Comparison of ENCODE assay signal across 9 mouse cellular contexts in genomic region chr1:156566132-156566531, GRCm38 (mm10). TPM values are rescaled to one million over a fixed set of nuclear protein-coding genes. Genes with fewer than 3 reads are reported as not detected.
DNase-seq lines count a peak whose midpoint lies in the region; ATAC-seq and TF ChIP-seq lines count a peak whose summit lies in the region.
"Had no signal": no experiment of that assay in that cellular context is flagged by ENCODE, and none has a peak within 500 bp of the region (broad histone marks: within the 10 kb centered on the region; RNA-seq: fewer than 3 reads in every experiment).

No protein-coding gene starts in this region.

- peak; percentile 56 for TF ChIP-seq CTCF in bone marrow, adult 2 months (IDR thresholded peaks at IDR 0.05; ENCODE audit: control insufficient read depth, insufficient read depth, low read length)

- DNase-seq in hindbrain, embryonic 11.5 days (ENCODE audit: low spot score) = peak; percentile 25
- DNase-seq in CD4-positive helper T cell, adult 2 months (ENCODE audit: low read depth, low spot score) = peak; percentile 56
- DNase-seq in lung, postnatal 4 days = peak; percentile 26 to 39
- DNase-seq in embryo, embryonic 11 days = no peak
- DNase-seq in midbrain, embryonic 10.5 days (ENCODE audit: low spot score) = no peak

- no peak for ATAC-seq in hindbrain, embryonic 11.5 days (ENCODE audit: low FRiP score)
- no peak for ATAC-seq in hindbrain, embryonic 13.5 days (ENCODE audit: low FRiP score)
- ATAC-seq in monocyte, adult 5-6 weeks (replicated peaks; ENCODE audit: insufficient number of reproducible peaks, low FRiP score, low TSS enrichment, poor library complexity, severe bottlenecking) = no peak

- H3K4me1 ChIP-seq in hindbrain, embryonic 11.5 days (replicated peaks; ENCODE audit: control insufficient read depth, insufficient read depth, low read length) = no peaks in the 10 kb centered on the region
- peaks cover 9% of the 10 kb centered on the region for H3K4me1 ChIP-seq in hindbrain, embryonic 13.5 days (replicated peaks)
- H3K4me1 ChIP-seq in bone marrow, adult 2 months (ENCODE audit: control insufficient read depth, insufficient read depth, low read length) = no peaks in the 10 kb centered on the region; the same call in none of the 2 replicates
- 0 out of 2 replicates have a peak, but pooled peaks cover 2% of the 10 kb centered on the region for H3K4me1 ChIP-seq in midbrain, embryonic 10.5 days

- H3K4me2 ChIP-seq in hindbrain, embryonic 11.5 days (replicated peaks; ENCODE audit: low read depth, low read length) = no peak overlapping the region
- no peak overlapping the region for H3K4me2 ChIP-seq in hindbrain, embryonic 13.5 days
- H3K4me2 ChIP-seq: neural tube, embryonic 13.5 days had no signal

- 98% methylated on average over 3 of the region's 3 CpGs for WGBS in hindbrain, embryonic 11.5 days
- WGBS in hindbrain, embryonic 13.5 days = 95% methylated on average over 3 of the region's 3 CpGs
- WGBS in bone marrow, adult 2 months = 82% methylated on average over 3 of the region's 3 CpGs
- WGBS in midbrain, embryonic 10.5 days = 95% methylated on average over 3 of the region's 3 CpGs

- no peaks in the 10 kb centered on the region for H3K27me3 ChIP-seq in hindbrain, embryonic 11.5 days (ENCODE audit: control insufficient read depth, insufficient read depth, low read length)
- H3K27me3 ChIP-seq in hindbrain, embryonic 13.5 days = no peaks in the 10 kb centered on the region
- no peaks in the 10 kb centered on the region for H3K27me3 ChIP-seq in midbrain, embryonic 10.5 days (ENCODE audit: low read depth, poor library complexity, severe bottlenecking)
- H3K27me3 ChIP-seq: neural tube, embryonic 13.5 days had no signal

- no peak for TF ChIP-seq POLR2A in bone marrow, adult 2 months (IDR thresholded peaks at IDR 0.05; ENCODE audit: borderline replicate concordance, control insufficient read depth, low read depth, low read length)

- H3K9me3 ChIP-seq in hindbrain, embryonic 11.5 days (ENCODE audit: control insufficient read depth, low read length) = no peaks in the 10 kb centered on the region
- no peaks in the 10 kb centered on the region for H3K9me3 ChIP-seq in hindbrain, embryonic 13.5 days
- no peaks in the 10 kb centered on the region for H3K9me3 ChIP-seq in midbrain, embryonic 10.5 days (replicated peaks)
- H3K9me3 ChIP-seq: neural tube, embryonic 13.5 days had no signal

- no peak overlapping the region for H3K27ac ChIP-seq in hindbrain, embryonic 11.5 days (ENCODE audit: low read depth, low read length)
- H3K27ac ChIP-seq in hindbrain, embryonic 13.5 days = no peak overlapping the region
- H3K27ac ChIP-seq in bone marrow, adult 2 months (ENCODE audit: control insufficient read depth, insufficient read depth, low read depth, low read length, poor library complexity) = no peak overlapping the region
- H3K27ac ChIP-seq in midbrain, embryonic 10.5 days (replicated peaks) = no peak overlapping the region
- H3K27ac ChIP-seq: neural tube, embryonic 13.5 days had no signal

- no peak overlapping the region for H3K9ac ChIP-seq in hindbrain, embryonic 11.5 days (ENCODE audit: low read depth, low read length)
- no peak overlapping the region for H3K9ac ChIP-seq in hindbrain, embryonic 13.5 days
- H3K9ac ChIP-seq: neural tube, embryonic 13.5 days had no signal

- H3K36me3 ChIP-seq in hindbrain, embryonic 11.5 days (ENCODE audit: control insufficient read depth, insufficient read depth, low read length) = no peaks in the 10 kb centered on the region
- H3K36me3 ChIP-seq in hindbrain, embryonic 13.5 days = no peaks in the 10 kb centered on the region
- H3K36me3 ChIP-seq in midbrain, embryonic 10.5 days = peaks cover 9% of the 10 kb centered on the region; the same call in 1 of the 2 replicates
- H3K36me3 ChIP-seq: neural tube, embryonic 13.5 days had no signal

- H3K4me3 ChIP-seq in hindbrain, embryonic 11.5 days (ENCODE audit: low read depth, low read length) = no peak overlapping the region
- no peak overlapping the region for H3K4me3 ChIP-seq in hindbrain, embryonic 13.5 days
- no peak overlapping the region for H3K4me3 ChIP-seq in bone marrow, adult 2 months (replicated peaks; ENCODE audit: control insufficient read depth, low read depth, low read length)
- no peak overlapping the region for H3K4me3 ChIP-seq in midbrain, embryonic 10.5 days
- H3K4me3 ChIP-seq: neural tube, embryonic 13.5 days had no signal

RNA-seq across cellular contexts. Expression of gene Abl2, which starts 7.5 kb away (rescaled TPM):
- 5.3 and 8.0 TPM in 2 replicates for polyA plus RNA-seq in hindbrain, embryonic 11.5 days (2014; fragmentation: Nextera tagmentation; extraction: Ambion mirVana)
- 5.8 and 6.7 TPM in 2 replicates for polyA plus RNA-seq in hindbrain, embryonic 13.5 days (2015; fragmentation: Nextera tagmentation; extraction: Ambion mirVana)
- polyA plus RNA-seq in bone marrow, adult 2 months (2011; ENCODE audit: insufficient read depth, insufficient read length, low replicate concordance, missing spikeins) = 2.5 and 8.7 TPM in 2 replicates
- 17.1 to 22.4 TPM (median 18.6 TPM) in 3 replicates for total RNA-seq in monocyte, adult 5-6 weeks (2017)
- 4.7 and 5.3 TPM in 2 replicates for polyA plus RNA-seq in midbrain, embryonic 10.5 days (2016; fragmentation: Nextera tagmentation; extraction: Ambion mirVana)

RNA-seq across cellular contexts. Expression of gene Gm10031, which starts 42.3 kb away (rescaled TPM):
- polyA plus RNA-seq in hindbrain, embryonic 11.5 days (2014; fragmentation: Nextera tagmentation; extraction: Ambion mirVana) = 0.33 and 0.79 TPM in 2 replicates
- polyA plus RNA-seq in hindbrain, embryonic 13.5 days (2015; fragmentation: Nextera tagmentation; extraction: Ambion mirVana) = 0.52 and 0.79 TPM in 2 replicates
- 1.2 and 2.5 TPM in 2 replicates for polyA plus RNA-seq in bone marrow, adult 2 months (2011; ENCODE audit: insufficient read depth, insufficient read length, low replicate concordance, missing spikeins)
- total RNA-seq in monocyte, adult 5-6 weeks (2017) = 6.0 to 10.7 TPM (median 9.9 TPM) in 3 replicates
- polyA plus RNA-seq in midbrain, embryonic 10.5 days (2016; fragmentation: Nextera tagmentation; extraction: Ambion mirVana) = 0.35 TPM in 2 replicates

Comparison
In these comparisons a context has a peak if more than half of its experiments do, and no peak if none do; other contexts are left out.
1. DNase-seq: peak in hindbrain, embryonic 11.5 days (single experiment), CD4-positive helper T cell, adult 2 months (single experiment) and lung, postnatal 4 days (2 of 2); none in embryo, embryonic 11 days (single experiment) and midbrain, embryonic 10.5 days (single experiment).